Mouse (Mus musculus) midbrain, embryonic 16.5 days (tissue): ENCODE measurements around the gene Sympk. TPM values are rescaled to one million over a fixed set of nuclear protein-coding genes. Genes with fewer than 3 reads are reported as not detected.

Source experiments
- ATAC-seq: fragments of 200-750 bp; cut with Nextera tagmentation; 2 replicates; pipeline ENCODE4 v1.8.0; 2017; ENCODE audit warnings: moderate TSS enrichment
- H3K27ac ChIP-seq: fragments of 300-500 bp; sonication (generic); 2 replicates; pipeline ENCODE4 v1.5.1; 2014; ENCODE audit warnings: mild to moderate bottlenecking, low read length, mixed read lengths
- H3K27me3 ChIP-seq: fragments of 300-500 bp; sonication (generic); 2 replicates; pipeline ENCODE4 v1.6.1; 2014; ENCODE audit warnings: low read depth, low read length, mixed read lengths; ENCODE audit not compliant: control insufficient read depth, insufficient read depth
- H3K36me3 ChIP-seq: fragments of 300-500 bp; sonication (generic); 2 replicates; pipeline ENCODE4 v1.6.1; 2014; ENCODE audit warnings: mild to moderate bottlenecking, low read length, moderate library complexity, mixed read lengths; ENCODE audit not compliant: control insufficient read depth, insufficient read depth
- H3K4me1 ChIP-seq: fragments of 300-500 bp; sonication (generic); 2 replicates; pipeline ENCODE4 v1.6.1; 2014; ENCODE audit warnings: mild to moderate bottlenecking, low read length, mixed read lengths; ENCODE audit not compliant: control insufficient read depth, insufficient read depth
- H3K4me2 ChIP-seq: fragments of 300-500 bp; sonication (generic); 2 replicates; pipeline ENCODE4 v1.6.1; 2014; ENCODE audit warnings: mild to moderate bottlenecking, low read length, mixed read lengths
- H3K4me3 ChIP-seq: fragments of 300-500 bp; sonication (generic); 2 replicates; pipeline ENCODE4 v1.5.1; 2014; ENCODE audit warnings: low read depth, mild to moderate bottlenecking, low read length, moderate library complexity, mixed read lengths
- H3K9ac ChIP-seq: fragments of 300-500 bp; sonication (generic); 2 replicates; pipeline ENCODE4 v1.6.1; 2014; ENCODE audit warnings: low read depth, low read length, mixed read lengths
- H3K9me3 ChIP-seq: fragments of 300-500 bp; sonication (generic); replicated peaks from 2 replicates; pipeline ENCODE4 v1.6.1; 2014; ENCODE audit warnings: mild to moderate bottlenecking, low read length, mixed read lengths; ENCODE audit not compliant: control insufficient read depth, poor library complexity, severe bottlenecking
- WGBS: fragments of 180-500 bp; shearing (Covaris S2); extraction: QIAGEN DNeasy Blood & Tissue Kit; methylation state at CpG from one replicate; pipeline ENCODE4 v1.1.7; 2014; 5-methylcytosine and 5-hydroxymethylcytosine counted together
- polyA plus RNA-seq: library from polyadenylated mRNA; unstranded; fragments of >200 nt; fragmentation: Nextera tagmentation; extraction: Ambion mirVana; gene quantifications from 2 replicates; pipeline ENCODE4 v1.2.1, GENCODE M21; 2015

The Sympk gene
- polyA plus RNA-seq, 1 experiment from 2014 or later: 25.6 TPM

GRCm38 (mm10) chr7:18992294-18992675 lies 31.9 kb upstream of the Sympk start:
- Histone ChIP-seq H3K27me3 (no peaks in the 10 kb centered on the region), H3K4me2 (peak overlapping the region; percentile 91), H3K27ac (peak overlapping the region; percentile 80), H3K9ac (peak overlapping the region; percentile 78), H3K9me3 (no peaks in the 10 kb centered on the region), H3K4me1 (peaks cover 31% of the 10 kb centered on the region), H3K36me3 (no peaks in the 10 kb centered on the region), H3K4me3 (peak overlapping the region; percentile 67)
- 4% methylated on average over 31 of the region's 31 CpGs for whole genome bisulfite sequencing
- ATAC-seq: no peak

GRCm38 (mm10) chr7:18993036-18993435 lies 31.1 kb upstream of the Sympk start:
- Histone ChIP-seq H3K4me1 (peaks cover 31% of the 10 kb centered on the region), H3K4me3 (peak overlapping the region; percentile 67), H3K27ac (no peak overlapping the region), H3K36me3 (no peaks in the 10 kb centered on the region), H3K27me3 (no peaks in the 10 kb centered on the region), H3K9me3 (no peaks in the 10 kb centered on the region), H3K9ac (peak overlapping the region; percentile 78; the same call in 1 of the 2 replicates), H3K4me2 (peak overlapping the region; percentile 91)
- ATAC-seq: no peak
- WGBS: 95% methylated on average over 5 of the region's 5 CpGs

- Histone ChIP-seq H3K4me3 (no peak overlapping the region), H3K27me3 (no peaks in the 10 kb centered on the region), H3K36me3 (no peaks in the 10 kb centered on the region), H3K9ac (no peak overlapping the region), H3K9me3 (no peaks in the 10 kb centered on the region), H3K4me1 (peaks cover 18% of the 10 kb centered on the region), H3K4me2 (no peak overlapping the region), H3K27ac (no peak overlapping the region)
- WGBS: 24% methylated on average over 9 of the region's 9 CpGs
- ATAC-seq: no peak
Measured at GRCm38 (mm10) chr7:18998835-18999234, 25.3 kb upstream of the Sympk start.

DNA sequence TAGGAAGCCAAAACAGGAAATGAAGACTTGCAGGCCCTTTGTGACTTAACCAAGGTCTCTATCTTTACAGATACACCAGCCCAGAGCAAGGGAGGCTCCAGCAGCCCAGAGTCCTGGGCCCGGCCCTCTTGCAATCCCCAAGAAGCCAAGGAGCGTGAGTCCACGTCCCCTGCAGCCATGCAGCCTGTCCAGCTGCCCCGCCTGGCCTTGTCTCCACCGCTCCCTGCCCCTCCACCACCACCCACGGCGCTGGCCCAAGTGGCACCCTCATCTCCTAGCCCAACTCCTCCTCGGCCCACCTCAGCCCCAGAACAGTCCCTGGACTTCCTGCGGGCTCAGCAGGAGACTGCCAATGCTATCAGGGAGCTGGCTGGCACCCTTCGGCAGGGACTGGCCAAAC lies 23.8 kb upstream of the Sympk start:
- ATAC-seq: no peak
- WGBS: 62% methylated on average over 10 of the region's 10 CpGs
- H3K9ac ChIP-seq: peak overlapping the region; percentile 11; the same call in 1 of the 2 replicates

DNA sequence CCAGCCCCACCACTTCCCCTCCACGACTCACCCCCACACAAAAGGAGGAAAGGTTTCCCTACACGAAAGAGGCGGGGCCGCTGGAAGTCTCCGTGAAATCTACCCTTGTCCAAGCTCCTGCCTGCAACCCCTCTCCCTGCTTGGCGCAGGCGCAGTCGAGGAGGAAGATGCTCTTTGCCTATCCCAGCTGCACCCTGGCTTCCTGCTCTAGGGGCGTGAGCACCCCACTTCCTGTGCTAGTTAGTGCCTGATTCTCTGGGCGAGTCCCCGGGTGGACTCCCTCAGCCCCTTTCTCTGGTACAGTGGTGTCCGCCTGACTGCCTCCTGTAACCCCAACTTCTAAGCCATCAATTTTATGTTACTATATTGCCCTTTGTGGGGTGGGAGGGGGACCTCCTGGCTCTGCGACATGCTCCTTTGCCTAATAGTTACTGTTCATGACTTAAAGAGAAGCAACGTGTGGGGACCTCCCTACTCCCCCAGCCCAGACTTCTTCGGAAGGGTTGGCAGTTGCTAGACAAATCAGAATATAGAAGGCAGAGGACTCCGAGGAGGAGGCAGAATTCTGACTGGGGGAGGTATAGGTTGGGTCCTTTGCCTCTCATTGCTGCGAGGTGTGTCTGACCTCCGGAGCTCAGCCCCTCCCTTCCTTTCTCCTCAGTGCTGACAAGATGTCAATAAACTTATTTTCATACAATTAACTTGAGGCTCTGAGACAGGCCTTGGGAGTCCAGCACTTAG lies 22.9 kb upstream of the Sympk start:
- H3K9ac ChIP-seq: 0 out of 2 replicates have a peak overlapping the region, but pooled peaks have one; percentile 11
- ATAC-seq: no peak
- peaks cover 24% of the 10 kb centered on the region for H3K4me1 ChIP-seq
- peaks cover 9% of the 10 kb centered on the region; the same call in 1 of the 2 replicates for H3K36me3 ChIP-seq
- H3K27ac ChIP-seq: no peak overlapping the region
- WGBS: 37% methylated on average over 18 of the region's 18 CpGs
- H3K4me3 ChIP-seq: peak overlapping the region; percentile 14
- H3K27me3 ChIP-seq: no peaks in the 10 kb centered on the region
- H3K4me2 ChIP-seq: peak overlapping the region; percentile 35
- H3K9me3 ChIP-seq: no peaks in the 10 kb centered on the region

More for the DNA sequence above, 23.8 kb upstream of the Sympk start:
- peaks cover 4% of the 10 kb centered on the region; the same call in 1 of the 2 replicates for H3K36me3 ChIP-seq
- peak overlapping the region; percentile 14 for H3K4me3 ChIP-seq
- H3K4me2 ChIP-seq: peak overlapping the region; percentile 35
- peaks cover 15% of the 10 kb centered on the region for H3K4me1 ChIP-seq
- H3K27ac ChIP-seq: no peak overlapping the region
- H3K27me3 ChIP-seq: no peaks in the 10 kb centered on the region
- no peaks in the 10 kb centered on the region for H3K9me3 ChIP-seq

DNA sequence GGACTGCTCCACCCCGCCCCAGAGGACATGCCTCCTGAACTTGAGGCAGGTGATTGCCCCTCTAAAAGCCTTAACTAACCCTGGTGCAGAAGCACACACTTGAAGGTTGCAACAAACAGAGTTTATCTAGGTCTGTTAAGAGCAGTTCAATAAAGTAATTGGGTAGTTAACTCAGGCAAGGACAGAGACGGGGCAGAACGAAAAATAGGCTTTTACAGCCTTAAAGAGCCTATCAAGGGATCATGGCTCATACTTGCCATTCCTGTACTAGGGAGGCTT lies 22.4 kb upstream of the Sympk start:
- no peak for ATAC-seq
- Histone ChIP-seq H3K36me3 (peaks cover 9% of the 10 kb centered on the region; the same call in 1 of the 2 replicates), H3K9me3 (no peaks in the 10 kb centered on the region), H3K4me1 (peaks cover 29% of the 10 kb centered on the region), H3K4me2 (no peak overlapping the region), H3K27ac (no peak overlapping the region), H3K9ac (no peak overlapping the region), H3K4me3 (no peak overlapping the region), H3K27me3 (no peaks in the 10 kb centered on the region)
- WGBS: 79% methylated on average over 3 of the region's 3 CpGs

DNA sequence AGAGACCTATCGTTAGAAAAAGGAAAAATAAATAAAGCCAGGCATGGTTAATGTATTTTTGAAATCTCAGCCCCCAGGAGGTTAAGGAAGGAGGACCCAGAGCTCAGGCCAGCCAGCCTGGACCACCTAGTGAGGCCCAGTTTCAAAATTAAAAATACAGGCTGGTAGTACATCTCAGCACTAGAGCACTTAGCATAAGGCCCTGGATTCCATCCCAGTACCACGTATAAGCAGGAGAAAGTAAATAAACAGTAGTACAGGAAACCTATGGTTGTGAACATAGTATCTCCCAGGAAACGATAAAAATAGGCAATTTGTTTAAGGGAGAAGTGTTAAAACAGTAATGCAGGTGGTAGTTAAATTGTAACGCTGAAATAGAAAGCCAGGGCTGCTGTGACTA lies 22.1 kb upstream of the Sympk start:
- H3K4me1 ChIP-seq: peaks cover 31% of the 10 kb centered on the region
- ATAC-seq: no peak

GRCm38 (mm10) chr7:19002848-19003498 lies 21.2 kb upstream of the Sympk start:
- Histone ChIP-seq H3K27ac (peak overlapping the region; percentile 67), H3K9me3 (no peaks in the 10 kb centered on the region), H3K4me3 (peak overlapping the region; percentile 39), H3K27me3 (no peaks in the 10 kb centered on the region), H3K36me3 (peaks cover 9% of the 10 kb centered on the region; the same call in 1 of the 2 replicates), H3K9ac (peak overlapping the region; percentile 77), H3K4me2 (peak overlapping the region; percentile 74), H3K4me1 (peaks cover 31% of the 10 kb centered on the region)
- 3% methylated on average over 17 of the region's 17 CpGs for WGBS
- peak; percentile 52 for ATAC-seq

More for the DNA sequence above, 22.1 kb upstream of the Sympk start:
- H3K9me3 ChIP-seq: no peaks in the 10 kb centered on the region
- peak overlapping the region; percentile 77 for H3K9ac ChIP-seq
- 50% methylated on average over 4 of the region's 4 CpGs for WGBS
- peak overlapping the region; percentile 74 for H3K4me2 ChIP-seq
- peaks cover 9% of the 10 kb centered on the region; the same call in 1 of the 2 replicates for H3K36me3 ChIP-seq
- H3K4me3 ChIP-seq: peak overlapping the region; percentile 39
- no peaks in the 10 kb centered on the region for H3K27me3 ChIP-seq
- peak overlapping the region; percentile 67 for H3K27ac ChIP-seq
